Mouse (Mus musculus): ENCODE results near the gene Anp32a. TPM values are rescaled to one million over a fixed set of nuclear protein-coding genes. Genes with fewer than 3 reads are reported as not detected.

Anp32a gene
- total and polyA plus RNA-seq, 3 experiments: 182 to 516 (median 362) TPM

DNA sequence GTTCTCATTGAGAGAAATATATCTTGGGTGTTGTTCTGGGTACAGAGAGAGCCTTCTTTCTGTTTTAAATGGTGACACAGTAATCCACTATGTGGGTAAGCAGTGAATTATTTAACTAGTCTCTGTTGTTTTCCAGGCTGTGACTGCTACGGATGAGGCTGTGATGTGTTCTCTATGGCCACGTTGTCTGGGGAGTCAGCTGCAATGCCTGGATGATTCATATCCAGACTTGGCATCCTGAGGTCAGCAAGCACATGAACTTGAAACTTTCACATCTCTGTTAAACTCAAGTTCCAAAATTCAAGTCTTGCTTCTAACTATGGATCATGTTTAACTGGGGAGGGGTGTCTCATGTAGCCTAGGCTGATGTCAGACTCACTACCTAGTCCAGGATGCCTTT is 53.1 kb downstream of the Anp32a start:
- Histone ChIP-seq H3K4me3 (ENCODE audit: control insufficient read depth in 1 of 2, insufficient read depth in 1 of 2, low read depth in 2 of 2, low read length in 2 of 2) (no peak overlapping the region), H3K79me2 (ENCODE audit: control insufficient read depth, insufficient read depth, low read length, poor library complexity) (no peaks in the 10 kb centered on the region), H3K9me3 (replicated peaks; ENCODE audit: insufficient read depth, low read length) (no peaks in the 10 kb centered on the region), H3K27ac (ENCODE audit: control insufficient read depth, low read depth, low read length) (no peak overlapping the region), H3K9ac (ENCODE audit: control insufficient read depth, low read depth, low read length, poor library complexity, severe bottlenecking) (no peak overlapping the region), H3K27me3 (ENCODE audit: control insufficient read depth in 1 of 2, insufficient read depth in 2 of 2, low read length in 2 of 2) (no peaks in the 10 kb centered on the region), H3K36me3 (ENCODE audit: control insufficient read depth in 1 of 2, insufficient read depth in 2 of 2, low read length in 2 of 2) (peaks cover 0 to 4% of the 10 kb centered on the region in 2 experiments; a peak in 1 of 4 replicates), H3K4me1 (ENCODE audit: control insufficient read depth in 1 of 2, insufficient read depth in 2 of 2, low read length in 2 of 2) (peaks cover 3 to 6% of the 10 kb centered on the region in 2 experiments)
- DNase-seq (ENCODE audit: low read depth, low spot score): no peak
- TF ChIP-seq MXI1 (IDR thresholded peaks at IDR 0.05; ENCODE audit: low read depth, low read length): no peak
- TF ChIP-seq ZMIZ1 (IDR thresholded peaks at IDR 0.05; ENCODE audit: low read depth, low read length): no peak
- no peak for TF ChIP-seq GATA1 (IDR thresholded peaks at IDR 0.05; ENCODE audit: low read depth, low read length)
- TF ChIP-seq EP300 (IDR thresholded peaks at IDR 0.05; ENCODE audit: low read depth in 1 of 2, low read length in 2 of 2): no peak
- TF ChIP-seq MYC (IDR thresholded peaks at IDR 0.05; ENCODE audit: low read depth, low read length): no peak
- TF ChIP-seq POLR2AphosphoS5 (IDR thresholded peaks at IDR 0.05; ENCODE audit: borderline replicate concordance, low read depth, low read length): no peak
- TF ChIP-seq ETS1 (IDR thresholded peaks at IDR 0.05; ENCODE audit: low read depth, low read length): no peak
- TF ChIP-seq USF2 (IDR thresholded peaks at IDR 0.05; ENCODE audit: borderline replicate concordance in 1 of 2, insufficient read depth in 1 of 2, low read depth in 1 of 2, low read length in 2 of 2): no peak

DNA sequence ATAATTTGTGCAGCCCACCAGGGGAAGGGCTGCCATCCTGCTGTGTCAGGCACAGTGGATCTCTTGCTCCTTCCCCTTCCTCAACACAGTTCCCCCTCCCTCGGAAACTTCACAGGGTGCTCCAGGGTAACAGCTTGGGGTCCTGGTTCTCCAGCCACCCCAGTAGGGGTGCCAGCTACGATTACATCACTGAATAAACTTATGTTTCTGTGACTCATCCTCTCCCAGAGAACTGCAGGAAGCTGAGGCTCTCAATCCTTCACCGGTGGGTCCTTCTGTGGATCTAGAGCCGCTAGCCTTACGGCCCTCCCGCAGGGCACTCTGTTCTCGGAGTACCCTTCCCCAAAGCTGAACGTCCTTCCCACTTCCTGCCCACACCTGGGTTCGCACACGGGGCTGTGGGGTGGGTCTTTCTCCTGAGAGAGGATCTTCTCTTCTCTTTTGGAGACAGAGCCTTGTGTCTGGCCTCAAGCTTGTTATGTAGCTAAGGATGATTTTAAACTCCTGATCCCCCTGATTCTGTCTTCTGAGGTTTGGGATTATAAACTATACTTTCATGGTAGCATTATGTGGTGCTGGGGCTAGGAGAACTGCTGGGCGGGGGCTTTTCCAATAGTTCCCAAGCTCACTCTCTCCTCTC is 59.6 kb downstream of the Anp32a start:
- no peaks in the 10 kb centered on the region for H3K27me3 ChIP-seq (ENCODE audit: control insufficient read depth in 1 of 2, insufficient read depth in 2 of 2, low read length in 2 of 2)
- H3K4me3 ChIP-seq (ENCODE audit: control insufficient read depth in 1 of 2, insufficient read depth in 1 of 2, low read depth in 2 of 2, low read length in 2 of 2): no peak overlapping the region
- H3K27ac ChIP-seq (ENCODE audit: control insufficient read depth, low read depth, low read length): no peak overlapping the region
- TF ChIP-seq UBTF (IDR thresholded peaks at IDR 0.05; ENCODE audit: borderline replicate concordance, insufficient read depth, low read depth, low read length) (no peak), TBP (IDR thresholded peaks at IDR 0.05; ENCODE audit: low read depth, low read length) (no peak), RCOR1 (IDR thresholded peaks at IDR 0.05; ENCODE audit: low read depth, low read length) (no peak), ZC3H11A (IDR thresholded peaks at IDR 0.05; ENCODE audit: low read depth, low read length) (no peak), RAD21 (IDR thresholded peaks at IDR 0.05; ENCODE audit: low read depth, low read length) (no peak), E2F4 (IDR thresholded peaks at IDR 0.05; ENCODE audit: borderline replicate concordance, low read depth, low read length) (no peak), MYC (IDR thresholded peaks at IDR 0.05; ENCODE audit: low read depth, low read length) (no peak), MAX (IDR thresholded peaks at IDR 0.05; ENCODE audit: low read length) (no peak)
- H3K9me3 ChIP-seq (replicated peaks; ENCODE audit: insufficient read depth, low read length): no peaks in the 10 kb centered on the region
- H3K79me2 ChIP-seq (ENCODE audit: control insufficient read depth, insufficient read depth, low read length, poor library complexity): no peaks in the 10 kb centered on the region
- no peak overlapping the region for H3K9ac ChIP-seq (ENCODE audit: control insufficient read depth, low read depth, low read length, poor library complexity, severe bottlenecking)
- H3K36me3 ChIP-seq (ENCODE audit: control insufficient read depth in 1 of 2, insufficient read depth in 2 of 2, low read length in 2 of 2): no peaks in the 10 kb centered on the region
- no peaks in the 10 kb centered on the region for H3K4me1 ChIP-seq (ENCODE audit: control insufficient read depth in 1 of 2, insufficient read depth in 2 of 2, low read length in 2 of 2)
- DNase-seq (ENCODE audit: low read depth, low spot score): no peak

Data from MEL (cell line).